Mouse (Mus musculus): Measurements from ENCODE around the gene H60b. TPM values are rescaled to one million over a fixed set of nuclear protein-coding genes. Genes with fewer than 3 reads are reported as not detected.
"Not testable (repeated sequence)": the region's sequence is repeated elsewhere in the genome, so short reads cannot be mapped to it uniquely, and the experiment has no call there.

The H60b gene
- total RNA-seq, 1 experiment from 2014 or later, result 0.82 TPM

DNA sequence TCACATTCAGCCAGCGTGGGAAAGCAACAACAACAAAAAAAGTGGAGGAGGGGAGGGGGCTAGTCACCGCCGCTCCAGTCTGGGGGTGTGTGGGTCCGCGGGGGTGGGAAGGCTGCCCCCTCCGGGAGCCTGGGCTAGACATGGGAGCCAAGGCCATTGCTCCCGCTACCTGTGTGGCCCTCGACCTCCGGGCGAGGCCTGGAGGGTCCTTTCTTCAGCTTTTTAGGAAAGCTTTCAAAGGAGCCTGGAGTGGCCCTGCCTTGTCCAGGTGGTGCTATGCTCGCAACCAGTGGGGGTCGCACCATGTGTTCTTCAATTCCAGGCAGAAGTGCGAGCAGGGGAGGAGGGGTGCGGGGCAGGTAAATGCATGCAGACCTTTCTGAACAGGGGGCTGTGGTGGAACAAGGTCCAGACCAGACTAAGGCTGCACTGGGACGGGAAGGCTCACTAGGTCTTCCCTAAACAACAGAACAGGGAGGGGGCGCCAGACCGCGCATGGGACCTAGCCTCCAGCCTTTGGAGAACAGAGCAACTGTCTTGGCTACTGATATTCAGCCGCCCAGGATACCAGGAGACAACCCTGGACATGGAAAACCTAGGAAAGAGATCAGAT lies 116.2 kb downstream of the H60b start:
- DNase-seq, result no peak

DNA sequence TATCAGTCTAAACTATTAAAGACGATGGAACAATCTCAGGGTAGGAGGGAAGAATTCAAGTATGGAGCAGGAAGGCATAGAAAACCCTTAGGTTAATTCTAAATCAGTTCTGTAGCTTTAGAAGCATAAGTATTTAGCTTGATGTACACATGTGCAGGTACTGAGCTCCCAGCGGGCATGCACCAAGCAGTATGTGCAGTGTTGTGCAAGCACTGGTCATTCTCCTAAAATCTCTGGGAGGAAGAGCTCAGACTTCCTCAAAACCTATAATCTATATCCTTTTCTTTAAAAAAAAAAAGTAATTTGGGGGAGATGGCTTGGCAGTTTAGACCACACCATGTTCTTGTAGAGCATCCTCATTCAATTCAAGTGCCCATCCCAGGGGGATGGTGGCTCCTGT lies 120.1 kb downstream of the H60b start:
- DNase-seq, result not testable (repeated sequence)

DNA sequence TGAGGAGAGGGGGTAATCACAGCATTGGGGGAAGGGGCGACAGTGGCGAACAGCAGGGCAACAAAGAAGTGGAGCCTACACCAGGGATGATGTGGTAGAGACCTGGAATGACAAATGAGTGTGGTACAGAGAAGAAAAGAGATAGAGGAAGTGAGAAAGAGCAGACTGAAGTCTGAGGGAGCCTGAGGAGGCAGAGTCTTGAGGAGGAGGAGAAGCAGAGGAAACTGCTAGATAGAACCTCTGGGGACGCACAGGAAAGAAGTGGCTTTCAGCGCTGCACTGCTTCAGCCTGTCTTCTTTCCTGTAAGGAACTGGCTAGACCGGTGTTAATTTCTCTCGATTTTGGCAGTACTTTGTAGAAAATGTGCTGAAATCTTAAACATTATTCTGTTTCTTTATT lies 124.4 kb downstream of the H60b start:
- DNase-seq, result no peak

DNA sequence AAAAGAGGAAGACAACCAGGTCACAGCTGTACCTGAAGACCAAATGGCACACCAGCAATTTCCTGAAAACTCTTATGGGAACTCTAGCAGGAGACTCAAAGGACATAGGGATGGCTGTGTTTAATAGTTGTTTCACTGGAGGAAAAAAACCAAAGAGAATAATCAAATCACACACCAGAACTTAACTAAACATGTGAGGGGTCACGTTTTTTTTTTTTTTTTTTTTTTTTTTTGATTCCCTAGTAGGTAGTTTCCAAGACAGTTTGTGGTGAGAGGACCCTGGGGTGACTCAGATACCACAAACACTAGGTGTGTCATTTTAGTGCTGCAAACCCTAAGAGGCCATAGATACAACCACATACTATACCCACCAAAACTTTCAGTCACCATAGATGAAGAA lies 137.3 kb downstream of the H60b start:
- no peak for DNase-seq

DNA sequence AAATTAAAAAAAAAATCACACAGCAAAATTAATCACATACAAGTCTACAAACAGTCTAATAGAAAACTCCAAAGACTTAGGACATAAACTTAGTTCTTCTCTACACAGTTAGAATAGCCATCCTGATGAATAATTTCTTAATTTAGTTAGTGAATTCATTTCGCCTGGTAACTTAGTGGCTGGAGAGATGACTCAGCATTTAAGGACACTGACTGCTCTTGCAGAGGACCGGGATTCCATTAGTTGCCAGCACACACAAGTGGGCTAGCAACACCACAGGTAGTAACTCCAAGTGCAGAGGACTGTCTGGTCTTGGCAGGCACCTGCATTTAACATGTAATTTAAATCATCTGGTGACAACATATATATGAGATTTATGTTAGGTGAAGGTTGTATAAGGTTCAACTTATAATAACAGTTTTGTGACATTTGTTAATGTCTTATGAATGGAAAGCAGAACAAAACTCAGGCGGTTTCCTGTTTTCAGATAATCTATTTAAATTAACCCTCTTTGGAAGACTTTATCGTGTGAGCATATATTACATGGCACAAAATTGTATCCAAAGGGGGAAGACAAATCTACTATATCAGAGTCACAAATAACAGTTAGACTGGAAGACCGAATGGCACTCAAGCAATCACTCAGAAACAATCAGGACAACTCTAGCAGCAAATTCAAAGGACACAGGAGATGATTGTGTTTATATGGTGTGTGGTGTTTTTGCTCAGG lies 138.8 kb downstream of the H60b start:
- DNase-seq, result no peak

DNA sequence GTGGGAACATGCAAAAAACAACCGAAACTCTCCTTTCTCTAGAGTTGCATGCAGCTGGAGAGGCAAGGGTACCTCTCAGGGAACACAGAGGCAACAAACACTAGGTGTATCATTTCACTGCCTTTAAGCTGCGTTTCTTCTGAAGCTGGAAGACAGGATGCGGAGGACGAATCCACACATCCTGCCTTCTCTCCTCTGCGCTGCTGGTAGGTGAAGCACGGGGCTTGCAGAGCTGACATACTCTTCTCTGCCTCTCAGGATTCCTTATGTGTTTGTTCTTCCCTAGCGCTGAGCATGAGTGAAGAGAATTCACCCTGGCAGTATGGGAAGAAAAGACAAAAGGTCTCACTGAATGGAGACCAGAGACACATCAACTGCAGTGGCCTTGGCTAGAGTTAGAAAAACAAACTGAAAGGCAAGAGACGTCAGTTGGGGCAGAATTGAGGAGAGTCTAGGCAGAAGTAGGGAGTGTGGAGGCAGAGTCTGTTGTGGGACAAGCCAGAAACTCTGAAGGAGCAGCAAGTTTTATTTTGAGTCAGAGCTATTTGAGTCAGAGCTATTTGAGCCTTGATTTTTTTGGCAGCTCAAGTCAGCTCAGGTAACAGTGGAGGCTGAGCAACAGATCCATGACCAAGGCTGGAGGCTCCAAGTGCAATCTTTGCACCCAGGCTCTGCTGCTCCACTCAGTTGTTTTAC lies 139.5 kb downstream of the H60b start:
- DNase-seq, result no peak

DNA sequence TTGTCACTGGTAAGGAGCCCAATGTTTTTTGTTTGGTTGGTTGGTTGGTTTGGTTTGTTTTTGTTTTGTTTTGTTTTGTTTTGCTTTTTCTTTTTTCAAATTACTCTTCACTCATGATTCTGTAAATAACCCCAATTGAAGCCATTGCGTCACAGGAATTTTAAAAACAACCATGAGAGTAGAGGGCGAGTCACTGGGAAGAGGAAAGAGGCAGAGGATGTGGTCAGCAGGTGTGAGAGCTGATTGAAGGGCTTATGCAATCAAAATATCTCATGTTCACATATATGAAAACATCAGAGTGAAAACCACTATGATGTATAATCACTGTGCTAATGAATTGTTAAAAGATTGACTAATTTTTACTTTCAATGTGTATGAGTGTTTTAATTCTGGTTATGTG lies 140.9 kb downstream of the H60b start:
- DNase-seq, result no peak

DNA sequence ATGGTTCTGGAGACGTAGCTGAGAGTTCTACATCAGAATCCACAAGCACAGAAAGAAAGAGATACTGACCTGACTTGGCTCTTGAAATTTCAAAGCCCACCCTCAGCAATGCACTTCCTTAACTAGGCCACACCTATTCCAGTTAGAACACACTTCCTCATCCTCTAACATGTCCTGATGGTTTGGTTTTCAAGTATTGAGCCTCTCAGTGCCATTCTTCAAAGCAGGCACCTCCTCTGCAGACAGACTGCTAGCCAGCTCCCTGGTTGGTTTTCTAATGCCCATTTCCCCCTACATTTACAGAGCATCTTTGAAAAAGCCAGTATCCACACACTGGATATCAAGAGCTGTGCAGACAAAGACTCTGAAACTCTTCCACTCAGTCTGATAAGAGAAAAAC lies 143.3 kb downstream of the H60b start:
- DNase-seq, result no peak

DNA sequence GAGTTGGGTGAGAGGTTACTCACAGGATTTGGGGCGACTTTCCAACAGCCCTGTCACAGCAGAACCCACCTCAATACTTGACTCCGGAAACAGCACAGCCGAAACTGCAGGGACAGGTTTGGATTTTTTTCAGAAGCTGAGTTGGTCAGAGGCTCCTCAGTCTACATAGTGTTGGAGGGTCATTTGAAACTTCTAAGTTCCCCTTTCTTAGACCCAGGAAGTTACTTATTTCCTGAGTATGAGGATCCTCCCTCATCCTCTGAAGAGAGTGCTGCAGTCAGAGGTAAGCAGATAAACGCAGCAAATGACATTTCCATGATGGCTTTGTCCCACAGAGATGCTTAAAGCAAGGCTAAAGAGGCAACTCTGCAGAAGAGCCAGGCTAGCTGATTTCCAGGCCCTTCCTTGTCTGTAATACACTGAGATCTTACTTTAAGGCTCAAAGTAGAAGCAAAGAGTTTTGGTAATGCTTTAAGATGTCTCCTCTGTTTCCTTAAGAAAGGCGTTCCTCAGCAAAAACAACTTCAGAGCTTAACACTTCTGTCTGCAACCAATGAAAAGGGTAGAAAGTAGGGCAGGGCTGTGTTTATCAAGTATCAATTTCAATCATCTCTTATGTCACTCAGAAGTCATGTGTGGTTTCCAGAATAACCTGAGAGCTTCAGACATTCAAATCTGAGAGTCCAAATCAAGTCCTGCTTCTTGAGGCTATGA lies 144.1 kb downstream of the H60b start:
- no peak for DNase-seq

DNA sequence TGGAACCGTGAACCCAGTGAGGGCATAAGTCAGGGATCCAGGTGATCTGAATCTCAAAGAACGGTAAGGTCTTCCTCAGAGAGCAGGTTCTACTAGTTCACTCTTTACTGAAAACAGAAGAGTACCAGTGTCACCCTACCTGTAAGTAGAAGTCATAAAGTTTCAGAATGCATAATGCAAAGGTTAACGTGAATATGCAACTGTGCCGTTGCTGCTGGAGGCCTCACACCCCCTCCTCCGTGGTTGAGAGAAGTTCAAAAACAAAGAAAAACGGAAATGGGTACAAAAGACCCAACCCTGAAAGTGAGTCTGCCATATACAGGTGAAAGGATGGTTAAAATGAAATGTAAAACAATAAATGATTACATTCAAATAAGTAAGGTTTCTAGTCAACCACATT lies 145.3 kb downstream of the H60b start:
- DNase-seq, result no peak

DNA sequence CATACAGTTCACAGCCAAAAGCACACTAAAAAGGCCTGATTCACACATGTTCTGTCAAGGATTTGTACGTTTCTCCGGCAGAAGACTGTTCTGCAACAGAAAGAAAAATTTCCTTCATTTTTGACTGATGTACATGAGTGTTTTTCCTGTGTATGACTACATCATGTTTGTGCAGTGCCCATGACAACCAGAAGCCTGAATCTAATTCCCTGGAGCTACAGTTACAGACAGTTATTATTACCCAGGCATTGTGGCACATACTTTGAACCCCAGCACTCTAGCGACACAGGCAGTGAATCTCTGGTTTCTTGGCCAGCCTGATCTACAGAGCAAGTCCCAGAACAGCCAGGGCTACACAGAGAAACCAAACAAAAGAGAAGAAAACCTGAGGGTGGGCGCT lies 147.4 kb downstream of the H60b start:
- no peak for DNase-seq

DNA sequence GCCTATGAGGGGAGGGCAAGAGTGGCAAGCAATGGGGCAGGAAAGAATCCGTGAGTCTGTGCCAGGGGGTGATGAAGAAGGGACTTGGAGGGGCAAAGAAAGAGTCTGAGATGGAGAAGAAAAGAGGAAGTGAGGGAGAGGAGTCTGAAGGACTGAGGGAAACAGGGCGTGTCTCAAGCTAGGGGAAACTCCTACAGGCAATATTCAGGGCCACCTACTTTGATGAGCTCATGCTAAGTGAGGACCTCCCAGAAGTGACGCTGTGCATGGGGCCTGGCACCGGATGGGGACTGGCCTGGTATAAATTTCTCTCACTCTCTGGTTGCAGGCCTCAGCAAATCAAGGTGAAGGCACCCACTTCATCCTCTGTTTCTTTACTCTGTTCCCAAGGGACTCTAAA lies 148.1 kb downstream of the H60b start:
- no peak for DNase-seq

DNA sequence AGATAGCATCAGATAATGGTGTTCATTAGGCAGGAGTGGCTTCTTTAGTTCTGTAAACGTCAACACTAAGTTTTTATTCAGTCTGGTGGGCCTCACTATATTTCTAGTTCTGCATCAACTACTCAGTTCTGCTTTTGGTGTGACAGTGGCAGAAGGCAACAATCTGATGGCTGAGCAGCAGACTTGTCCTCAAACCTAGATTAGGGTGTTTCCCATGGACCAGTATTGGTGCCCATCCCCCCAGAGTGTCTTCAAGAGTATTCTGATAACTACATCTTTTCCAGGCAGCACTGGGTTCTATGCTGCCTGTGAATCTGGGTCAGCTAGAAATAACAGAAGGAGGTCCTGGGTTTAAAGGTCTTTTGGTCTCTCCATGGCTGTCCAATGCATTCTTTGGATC lies 149.8 kb downstream of the H60b start:
- no peak for DNase-seq

DNA sequence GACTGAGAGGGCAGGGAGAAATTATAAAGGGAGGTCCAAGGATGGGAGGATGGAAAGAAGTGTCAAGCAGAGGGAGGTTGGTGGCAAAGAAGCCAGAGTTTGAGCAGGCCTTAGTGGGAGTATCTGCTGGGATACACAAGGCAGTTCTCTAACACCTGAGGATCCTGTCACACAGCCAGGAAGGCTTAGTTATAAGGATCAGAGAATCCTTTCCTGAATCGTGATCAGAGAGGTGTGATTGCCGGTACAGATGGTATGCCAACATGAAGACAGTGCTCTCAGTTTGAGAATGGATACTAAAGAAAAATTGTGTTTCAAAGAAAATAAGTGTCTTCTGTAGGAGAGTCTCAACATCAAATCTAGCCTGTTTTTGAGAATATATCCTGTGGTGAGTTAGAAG lies 164.5 kb downstream of the H60b start:
- no peak for DNase-seq

Other genes with a start within 250 kb of the H60b start
- gene 4930444G20Rik, start 90.5 kb upstream of the H60b start, total RNA-seq (2021), result not detected in 2 replicates
- 10.0 and 18.1 TPM in 2 replicates for gene E030030I06Rik, start 9.3 kb upstream of the H60b start, total RNA-seq (2021)
- gene Raet1e, start within 50 bp of the H60b start, total RNA-seq (2021), result 1.2 and 1.6 TPM in 2 replicates
- gene Raet1d, start 202.0 kb downstream of the H60b start, total RNA-seq (2021), result 0.58 TPM in 1 of 2 replicates, not detected in the other